Mouse (Mus musculus) embryonic facial prominence, embryonic 11.5 days (tissue): Measurements from ENCODE around the gene Stard7. TPM values are rescaled to one million over a fixed set of nuclear protein-coding genes. Genes with fewer than 3 reads are reported as not detected.

Source experiments
- polyA plus RNA-seq: library from polyadenylated mRNA; unstranded; fragments of >200 nt; fragmentation: Nextera tagmentation; extraction: Ambion mirVana; gene quantifications from 2 replicates; pipeline ENCODE4 v1.2.1, GENCODE M21; 2014

Stard7 gene
- polyA plus RNA-seq, 1 experiment from 2014 or later: 82.8 TPM

Other genes with a start within 250 kb of the Stard7 start
- 34.6 and 35.6 TPM in 2 replicates for gene Blvra, start 199.6 kb upstream of the Stard7 start, polyA plus RNA-seq
- 131 and 132 TPM in 2 replicates for gene Ncaph, start 136.3 kb upstream of the Stard7 start, polyA plus RNA-seq
- 15.9 and 17.6 TPM in 2 replicates for gene Itpripl1, start 126.8 kb upstream of the Stard7 start, polyA plus RNA-seq
- 2.3 and 2.6 TPM in 2 replicates for gene 1810024B03Rik, start 61.9 kb upstream of the Stard7 start, polyA plus RNA-seq
- 104 and 107 TPM in 2 replicates for gene Snrnp200, start 61.8 kb upstream of the Stard7 start, polyA plus RNA-seq
- 54.8 and 65.2 TPM in 2 replicates for gene Ciao1, start 22.4 kb upstream of the Stard7 start, polyA plus RNA-seq
- gene Tmem127, start 22.3 kb upstream of the Stard7 start, polyA plus RNA-seq: 19.5 and 20.7 TPM in 2 replicates
- 4.2 and 4.4 TPM in 2 replicates for gene Dusp2, start 65.9 kb downstream of the Stard7 start, polyA plus RNA-seq
- 0.10 and 0.11 TPM in 2 replicates for gene Astl, start 68.4 kb downstream of the Stard7 start, polyA plus RNA-seq
- 1.9 TPM in 2 replicates for gene Adra2b, start 93.0 kb downstream of the Stard7 start, polyA plus RNA-seq
- gene Gpat2, start 155.0 kb downstream of the Stard7 start, polyA plus RNA-seq: 0.31 TPM in 1 of 2 replicates, not detected in the other
- gene Fahd2a, start 174.3 kb downstream of the Stard7 start, polyA plus RNA-seq: 24.0 and 24.8 TPM in 2 replicates